Mouse (Mus musculus) forebrain, embryonic 15.5 days (tissue): ENCODE measurements at regions not wholly inside any gene's neighbourhood (a gene's known extent, or its start where the extent isn't known, plus 50 kb on each side); places are given as distances from the start of the nearest gene placed in this dataset.

ENCODE experiments used
- ATAC-seq: fragments of 200-750 bp; cut with Nextera tagmentation; replicated peaks from 2 replicates; pipeline ENCODE4 v1.8.0; 2017; ENCODE audit warnings: mild to moderate bottlenecking, moderate TSS enrichment, moderate library complexity
- H3K27ac ChIP-seq: fragments of 300-500 bp; sonication (generic); replicated peaks from 2 replicates; pipeline ENCODE4 v1.5.1; 2015; ENCODE audit warnings: mild to moderate bottlenecking, inconsistent platforms
- H3K27me3 ChIP-seq: fragments of 300-500 bp; sonication (generic); 2 replicates; pipeline ENCODE4 v1.6.1; 2015; ENCODE audit warnings: inconsistent platforms
- H3K36me3 ChIP-seq: fragments of 300-500 bp; sonication (generic); 2 replicates; pipeline ENCODE4 v1.6.1; 2015; ENCODE audit warnings: mild to moderate bottlenecking, inconsistent platforms
- H3K4me1 ChIP-seq: fragments of 300-500 bp; sonication (generic); 2 replicates; pipeline ENCODE4 v1.6.1; 2015; ENCODE audit warnings: inconsistent platforms
- H3K4me2 ChIP-seq: fragments of 300-500 bp; sonication (generic); replicated peaks from 2 replicates; pipeline ENCODE4 v1.6.1; 2015; ENCODE audit warnings: mild to moderate bottlenecking, inconsistent platforms
- H3K4me3 ChIP-seq: fragments of 300-500 bp; sonication (generic); 2 replicates; pipeline ENCODE4 v1.5.1; 2015; ENCODE audit warnings: mild to moderate bottlenecking, inconsistent platforms
- H3K9ac ChIP-seq: fragments of 300-500 bp; sonication (generic); replicated peaks from 2 replicates; pipeline ENCODE4 v1.6.1; 2015; ENCODE audit warnings: mild to moderate bottlenecking, inconsistent platforms
- H3K9me3 ChIP-seq: fragments of 300-500 bp; sonication (generic); 2 replicates; pipeline ENCODE4 v1.6.1; 2016; ENCODE audit warnings: inconsistent platforms
- WGBS: fragments of 180-500 bp; shearing (Covaris S2); methylation state at CpG from one replicate; pipeline ENCODE4 v1.1.7; 2015; ENCODE audit warnings: mixed read lengths; 5-methylcytosine and 5-hydroxymethylcytosine counted together

DNA sequence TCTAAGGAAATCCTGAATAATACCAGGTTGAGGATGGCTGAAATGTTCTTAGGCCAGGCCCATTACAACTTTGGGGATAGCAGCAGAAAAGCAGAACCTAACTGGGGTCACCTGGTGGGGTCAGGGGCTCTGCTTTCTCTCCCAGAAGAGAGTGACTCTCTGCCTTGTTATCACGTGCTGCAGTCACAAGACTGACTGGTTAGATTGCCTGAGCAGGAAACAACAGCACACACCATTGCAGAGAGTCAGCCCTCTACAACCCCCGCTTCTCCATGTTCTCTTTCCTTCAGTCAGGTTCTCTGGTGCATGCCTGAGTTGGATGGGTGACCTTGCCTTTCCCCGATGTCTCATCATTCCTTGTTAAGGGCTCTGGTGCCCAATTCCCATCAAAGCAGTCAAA, 91.2 kb upstream of the Hsd17b12 start:
- H3K4me1 ChIP-seq, result peaks cover 37% of the 10 kb centered on the region
- WGBS, result 81% methylated on average over 3 of the region's 3 CpGs
- H3K9ac ChIP-seq, result no peak overlapping the region
- H3K4me2 ChIP-seq, result no peak overlapping the region
- peaks cover 16% of the 10 kb centered on the region; the same call in 1 of the 2 replicates for H3K27me3 ChIP-seq
- H3K36me3 ChIP-seq, result no peaks in the 10 kb centered on the region
- ATAC-seq, result no peak
- no peak overlapping the region for H3K4me3 ChIP-seq
- H3K27ac ChIP-seq, result no peak overlapping the region
- no peaks in the 10 kb centered on the region for H3K9me3 ChIP-seq

- H3K4me3 ChIP-seq, result peak overlapping the region; percentile 62
- peak overlapping the region; percentile 73 for H3K9ac ChIP-seq
- H3K4me1 ChIP-seq, result peaks cover 55% of the 10 kb centered on the region
- WGBS, result under 1% methylated on average over 30 of the region's 30 CpGs
- peaks cover 34% of the 10 kb centered on the region for H3K27me3 ChIP-seq
- no peaks in the 10 kb centered on the region for H3K9me3 ChIP-seq
- H3K27ac ChIP-seq, result peak overlapping the region; percentile 96
- peak; percentile 87 for ATAC-seq
- H3K36me3 ChIP-seq, result no peaks in the 10 kb centered on the region
- peak overlapping the region; percentile 96 for H3K4me2 ChIP-seq
Measured at GRCm38 (mm10) chr2:94246851-94247471, 89.2 kb upstream of the Hsd17b12 start.

- Histone ChIP-seq H3K27me3 (peaks cover 39% of the 10 kb centered on the region), H3K36me3 (no peaks in the 10 kb centered on the region), H3K27ac (peak overlapping the region; percentile 96), H3K4me1 (peaks cover 62% of the 10 kb centered on the region), H3K9me3 (no peaks in the 10 kb centered on the region), H3K9ac (peak overlapping the region; percentile 73), H3K4me3 (peak overlapping the region; percentile 62), H3K4me2 (peak overlapping the region; percentile 96)
- 20% methylated on average over 9 of the region's 9 CpGs for whole genome bisulfite sequencing
- peak; percentile 11 for ATAC-seq
Measured at GRCm38 (mm10) chr2:94246180-94246611, 88.4 kb upstream of the Hsd17b12 start.

GRCm38 (mm10) chr2:94245305-94245959, 87.7 kb upstream of the Hsd17b12 start:
- H3K4me2 ChIP-seq, result peak overlapping the region; percentile 96
- under 1% methylated on average over 16 of the region's 16 CpGs for WGBS
- peaks cover 70% of the 10 kb centered on the region for H3K4me1 ChIP-seq
- H3K27me3 ChIP-seq, result peaks cover 46% of the 10 kb centered on the region
- no peaks in the 10 kb centered on the region for H3K9me3 ChIP-seq
- H3K36me3 ChIP-seq, result no peaks in the 10 kb centered on the region
- peak overlapping the region; percentile 62 for H3K4me3 ChIP-seq
- ATAC-seq, result peak; percentile 9; the same call in 1 of the 2 replicates
- peak overlapping the region; percentile 73 for H3K9ac ChIP-seq
- H3K27ac ChIP-seq, result peak overlapping the region; percentile 96; the same call in 1 of the 2 replicates

GRCm38 (mm10) chr2:94244140-94244539, 86.4 kb upstream of the Hsd17b12 start:
- peaks cover 81% of the 10 kb centered on the region for H3K4me1 ChIP-seq
- H3K27me3 ChIP-seq, result peaks cover 58% of the 10 kb centered on the region
- H3K27ac ChIP-seq, result no peak overlapping the region
- under 1% methylated on average over 9 of the region's 9 CpGs for WGBS
- H3K9ac ChIP-seq, result no peak overlapping the region
- H3K9me3 ChIP-seq, result no peaks in the 10 kb centered on the region
- no peaks in the 10 kb centered on the region for H3K36me3 ChIP-seq
- H3K4me2 ChIP-seq, result peak overlapping the region; percentile 96
- H3K4me3 ChIP-seq, result peak overlapping the region; percentile 62
- ATAC-seq, result no peak

DNA sequence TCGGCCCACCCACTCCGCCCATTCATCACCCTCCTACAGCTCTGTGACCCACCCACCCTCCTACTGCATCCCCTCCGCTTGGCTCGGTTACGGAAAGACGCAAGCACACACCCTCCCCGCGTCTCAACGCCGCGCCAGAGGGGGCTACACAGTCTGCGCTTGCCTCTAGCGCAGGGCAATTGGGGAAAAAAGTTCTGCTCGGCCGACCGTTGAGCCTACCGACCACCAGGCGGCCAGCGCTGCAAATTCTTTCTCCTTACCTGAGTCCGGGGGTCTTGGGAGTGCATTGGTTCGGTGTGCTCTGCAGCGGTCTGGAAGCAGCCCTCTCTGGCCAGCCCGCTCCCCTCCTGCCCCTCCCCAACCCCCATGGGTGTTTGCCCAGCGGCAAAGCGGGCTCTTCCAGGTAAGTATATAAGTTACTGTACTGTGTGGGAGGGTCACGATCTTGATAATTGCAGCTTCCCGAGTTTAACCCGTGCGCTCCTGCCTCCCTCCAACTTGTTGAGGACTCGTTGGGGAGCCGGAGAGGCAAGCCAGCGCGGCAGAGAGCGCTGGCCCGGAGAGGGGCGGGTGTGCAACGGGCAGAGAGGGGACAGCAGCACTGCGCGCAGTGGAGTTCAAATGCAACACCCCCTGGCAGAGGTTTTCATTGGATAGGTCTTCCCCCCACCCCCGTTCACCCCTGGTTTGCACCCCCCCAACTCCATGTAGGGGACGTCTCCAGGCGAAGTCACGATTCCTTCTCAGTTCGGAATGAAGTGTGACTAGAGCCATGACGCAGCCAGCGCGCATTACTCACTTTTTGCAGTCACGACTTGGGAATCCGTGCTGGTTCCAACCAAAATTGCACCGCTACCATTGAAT, 85.5 kb upstream of the Hsd17b12 start:
- H3K4me3 ChIP-seq, result peak overlapping the region; percentile 62
- H3K9me3 ChIP-seq, result no peaks in the 10 kb centered on the region
- peaks cover 67% of the 10 kb centered on the region for H3K27me3 ChIP-seq
- H3K9ac ChIP-seq, result no peak overlapping the region
- under 1% methylated on average over 50 of the region's 50 CpGs for WGBS
- no peaks in the 10 kb centered on the region for H3K36me3 ChIP-seq
- H3K27ac ChIP-seq, result no peak overlapping the region
- H3K4me2 ChIP-seq, result peak overlapping the region; percentile 96
- peaks cover 81% of the 10 kb centered on the region for H3K4me1 ChIP-seq
- no peak for ATAC-seq

DNA sequence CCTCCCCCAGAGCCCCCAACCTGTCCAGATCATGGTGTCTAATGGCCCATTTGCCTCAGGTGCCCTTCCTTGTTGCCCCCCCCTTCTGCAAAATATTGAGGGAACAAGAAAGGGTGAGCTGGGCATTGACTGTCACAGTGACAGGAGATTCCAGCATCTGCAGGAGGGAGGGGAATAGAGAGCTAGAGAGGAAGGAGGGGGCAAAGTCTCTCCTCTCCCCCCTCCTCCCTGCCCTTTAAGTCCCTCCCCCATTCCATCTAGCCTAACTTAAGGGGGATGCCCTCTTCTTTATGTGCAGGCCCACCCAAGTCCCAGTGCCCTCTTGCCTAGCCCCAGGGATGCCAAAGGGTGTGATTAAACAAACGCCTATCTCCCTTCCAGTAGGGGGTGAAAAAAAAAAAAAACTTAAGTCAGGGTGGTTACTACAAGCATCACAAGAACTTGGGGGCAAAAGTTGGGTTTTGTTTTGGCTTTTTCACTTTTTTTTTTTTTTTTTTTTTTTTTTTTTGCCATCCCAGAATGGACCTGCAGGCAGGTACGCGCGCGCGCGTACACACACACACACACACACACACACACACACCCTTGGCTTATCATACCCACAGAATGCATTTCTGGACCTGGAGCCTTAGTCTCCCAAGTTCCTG, 84.8 kb upstream of the Hsd17b12 start:
- no peak overlapping the region for H3K9ac ChIP-seq
- ATAC-seq, result no peak
- under 1% methylated on average over 7 of the region's 7 CpGs for WGBS

DNA sequence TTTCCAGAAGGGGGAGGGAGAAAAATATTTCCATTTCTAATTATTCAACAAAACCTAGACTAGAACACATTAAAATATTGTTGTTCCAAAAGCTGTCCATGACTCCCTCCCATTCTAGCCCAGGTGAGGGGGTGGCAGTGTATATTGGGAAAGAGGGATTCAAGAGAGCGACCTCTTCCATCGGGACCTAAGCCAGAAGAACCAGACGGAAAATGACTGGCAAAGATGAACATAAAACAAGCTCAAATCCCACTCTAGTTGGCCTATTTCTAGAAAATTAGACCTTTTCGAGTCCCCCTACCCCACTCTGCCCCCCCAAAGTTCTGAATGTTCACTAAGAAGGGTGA, 84.3 kb upstream of the Hsd17b12 start:
- Histone ChIP-seq H3K27me3 (peaks cover 71% of the 10 kb centered on the region), H3K36me3 (no peaks in the 10 kb centered on the region), H3K4me1 (peaks cover 74% of the 10 kb centered on the region), H3K4me2 (peak overlapping the region; percentile 96), H3K9ac (no peak overlapping the region), H3K27ac (no peak overlapping the region), H3K4me3 (peak overlapping the region; percentile 52), H3K9me3 (no peaks in the 10 kb centered on the region)
- 3% methylated on average over 4 of the region's 4 CpGs for WGBS
- ATAC-seq, result no peak

More for the DNA sequence above, 84.8 kb upstream of the Hsd17b12 start:
- Histone ChIP-seq H3K27me3 (peaks cover 71% of the 10 kb centered on the region), H3K9me3 (no peaks in the 10 kb centered on the region), H3K4me1 (peaks cover 77% of the 10 kb centered on the region), H3K4me3 (peak overlapping the region; percentile 62), H3K4me2 (peak overlapping the region; percentile 96), H3K36me3 (no peaks in the 10 kb centered on the region), H3K27ac (no peak overlapping the region)

GRCm38 (mm10) chr2:94241301-94242050, 83.7 kb upstream of the Hsd17b12 start:
- Histone ChIP-seq H3K4me1 (peaks cover 68% of the 10 kb centered on the region), H3K9ac (peak overlapping the region; percentile 50), H3K9me3 (no peaks in the 10 kb centered on the region), H3K27ac (0 out of 2 replicates have a peak overlapping the region, but pooled peaks have one; percentile 42), H3K27me3 (peaks cover 71% of the 10 kb centered on the region), H3K36me3 (no peaks in the 10 kb centered on the region), H3K4me3 (peak overlapping the region; percentile 52), H3K4me2 (peak overlapping the region; percentile 96)
- peak; percentile 65 for ATAC-seq
- WGBS, result under 1% methylated on average over 55 of the region's 55 CpGs

DNA sequence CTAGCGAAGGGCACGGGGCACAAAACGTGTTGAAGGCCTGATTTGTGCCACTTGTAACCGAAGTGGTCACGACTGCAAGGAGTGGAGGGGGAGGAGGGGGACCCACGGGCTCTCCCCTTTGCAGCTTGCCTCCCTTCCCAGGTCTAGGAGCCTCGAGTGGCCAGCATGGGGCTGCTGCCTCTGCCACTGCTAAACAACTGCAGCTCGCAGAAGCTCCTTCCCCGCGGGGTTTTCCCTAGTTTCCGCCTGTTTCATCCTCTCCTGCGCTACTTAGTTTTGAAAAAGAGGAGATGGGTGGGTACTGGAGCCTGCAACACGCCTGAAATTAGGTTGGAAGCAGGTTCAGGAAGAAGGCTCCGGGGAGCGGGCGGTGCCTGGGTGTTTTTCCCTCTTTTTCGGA, 82.6 kb upstream of the Hsd17b12 start:
- Histone ChIP-seq H3K9me3 (no peaks in the 10 kb centered on the region), H3K4me2 (peak overlapping the region; percentile 96), H3K27me3 (peaks cover 70% of the 10 kb centered on the region), H3K4me3 (peak overlapping the region; percentile 52), H3K27ac (no peak overlapping the region), H3K4me1 (peaks cover 58% of the 10 kb centered on the region), H3K9ac (peak overlapping the region; percentile 16), H3K36me3 (no peaks in the 10 kb centered on the region)
- no peak for ATAC-seq
- WGBS, result 1% methylated on average over 17 of the region's 17 CpGs

- Histone ChIP-seq H3K9me3 (no peaks in the 10 kb centered on the region), H3K27me3 (peaks cover 61% of the 10 kb centered on the region), H3K4me3 (no peak overlapping the region), H3K9ac (no peak overlapping the region), H3K27ac (no peak overlapping the region), H3K4me1 (peaks cover 50% of the 10 kb centered on the region), H3K4me2 (0 out of 2 replicates have a peak overlapping the region, but pooled peaks have one; percentile 9), H3K36me3 (no peaks in the 10 kb centered on the region)
- WGBS, result 13% methylated on average over 9 of the region's 9 CpGs
- ATAC-seq, result no peak
Measured at GRCm38 (mm10) chr2:94239573-94239972, 81.8 kb upstream of the Hsd17b12 start.
